13 mouse cellular contexts compared by ENCODE assay signal in the genomic region with DNA sequence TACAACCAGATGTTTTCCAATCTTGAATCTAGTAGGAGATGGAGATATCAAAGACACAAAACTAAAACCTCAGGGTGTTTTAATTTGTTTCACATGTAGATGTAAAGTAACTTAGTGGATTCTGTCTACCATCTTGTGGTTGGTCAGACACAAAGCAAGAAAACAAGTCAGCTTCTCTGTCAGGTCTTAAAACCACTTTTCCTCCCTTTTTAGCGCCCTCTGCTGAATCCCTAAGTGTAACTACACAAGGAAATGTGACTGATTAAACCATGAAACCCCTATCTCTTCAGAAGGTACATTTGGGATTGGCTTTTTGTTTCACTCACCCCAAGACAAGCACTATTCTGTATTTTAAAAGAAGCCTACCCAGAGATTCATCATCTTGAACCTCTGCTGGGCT. TPM values are rescaled to one million over a fixed set of nuclear protein-coding genes. Genes with fewer than 3 reads are reported as not detected.
DNase-seq lines count a peak whose midpoint lies in the region; ATAC-seq lines count a peak whose summit lies in the region.
"Had no signal": no experiment of that assay in that cellular context is flagged by ENCODE, and none has a peak within 500 bp of the region (broad histone marks: within the 10 kb centered on the region; RNA-seq: fewer than 3 reads in every experiment).

No protein-coding gene starts in this region.

- H3K27me3 ChIP-seq in hindbrain, embryonic 11.5 days (ENCODE audit: control insufficient read depth, insufficient read depth, low read length) = no peaks in the 10 kb centered on the region
- H3K27me3 ChIP-seq in hindbrain, embryonic 12.5 days = no peaks in the 10 kb centered on the region
- H3K27me3 ChIP-seq: embryonic facial prominence, embryonic 15.5 days; limb, embryonic 12.5 days had no signal

- ATAC-seq in hindbrain, embryonic 11.5 days (ENCODE audit: low FRiP score) = no peak
- no peak for ATAC-seq in hindbrain, embryonic 12.5 days (ENCODE audit: low FRiP score)
- peak; percentile 61; the same call in 1 of the 2 replicates for ATAC-seq in granulocyte monocyte progenitor cell, adult 5-6 weeks (replicated peaks; ENCODE audit: poor library complexity, severe bottlenecking)

- no peak overlapping the region for H3K27ac ChIP-seq in hindbrain, embryonic 11.5 days (ENCODE audit: low read depth, low read length)
- no peak overlapping the region for H3K27ac ChIP-seq in hindbrain, embryonic 12.5 days
- H3K27ac ChIP-seq: embryonic facial prominence, embryonic 15.5 days; limb, embryonic 12.5 days had no signal

- no peaks in the 10 kb centered on the region for H3K9me3 ChIP-seq in hindbrain, embryonic 11.5 days (ENCODE audit: control insufficient read depth, low read length)
- H3K9me3 ChIP-seq in hindbrain, embryonic 12.5 days (replicated peaks) = 0 out of 2 replicates have a peak, but pooled peaks cover 6% of the 10 kb centered on the region
- H3K9me3 ChIP-seq: embryonic facial prominence, embryonic 15.5 days had no signal

- no peaks in the 10 kb centered on the region for H3K4me1 ChIP-seq in hindbrain, embryonic 11.5 days (replicated peaks; ENCODE audit: control insufficient read depth, insufficient read depth, low read length)
- no peaks in the 10 kb centered on the region for H3K4me1 ChIP-seq in hindbrain, embryonic 12.5 days
- H3K4me1 ChIP-seq: embryonic facial prominence, embryonic 15.5 days; limb, embryonic 12.5 days had no signal

- no peak overlapping the region for H3K9ac ChIP-seq in hindbrain, embryonic 11.5 days (ENCODE audit: low read depth, low read length)
- no peak overlapping the region for H3K9ac ChIP-seq in hindbrain, embryonic 12.5 days
- H3K9ac ChIP-seq: embryonic facial prominence, embryonic 15.5 days; limb, embryonic 12.5 days had no signal

- H3K4me2 ChIP-seq in hindbrain, embryonic 11.5 days (replicated peaks; ENCODE audit: low read depth, low read length) = no peak overlapping the region
- H3K4me2 ChIP-seq in hindbrain, embryonic 12.5 days (replicated peaks) = no peak overlapping the region
- H3K4me2 ChIP-seq: embryonic facial prominence, embryonic 15.5 days; limb, embryonic 12.5 days had no signal

- no peak overlapping the region for H3K4me3 ChIP-seq in hindbrain, embryonic 11.5 days (ENCODE audit: low read depth, low read length)
- H3K4me3 ChIP-seq in hindbrain, embryonic 12.5 days = no peak overlapping the region
- H3K4me3 ChIP-seq: embryonic facial prominence, embryonic 15.5 days; limb, embryonic 12.5 days had no signal

- H3K36me3 ChIP-seq in hindbrain, embryonic 11.5 days (ENCODE audit: control insufficient read depth, insufficient read depth, low read length) = no peaks in the 10 kb centered on the region
- H3K36me3 ChIP-seq in hindbrain, embryonic 12.5 days = no peaks in the 10 kb centered on the region
- H3K36me3 ChIP-seq: embryonic facial prominence, embryonic 15.5 days; limb, embryonic 12.5 days had no signal

- peak; percentile 0 for DNase-seq in hindbrain, embryonic 11.5 days (ENCODE audit: low spot score)
- DNase-seq in 416B (ENCODE audit: low read depth) = peak; percentile 71
- DNase-seq in Muller cell, postnatal 12 days (ENCODE audit: inconsistent ontology term) = peak; percentile 29
- DNase-seq in cerebellum, adult 11 months = no peak
- no peak for DNase-seq in kidney, postnatal 25 days
- no peak for DNase-seq in heart, adult 18-20 months
- DNase-seq: lung, postnatal 4 days had no signal

- WGBS in hindbrain, embryonic 11.5 days = 6% methylated on average over 1 of the region's 1 CpGs
- WGBS in hindbrain, embryonic 12.5 days = 11% methylated on average over 1 of the region's 1 CpGs

RNA-seq across cellular contexts. Expression of a gene that starts 48.1 kb away (rescaled TPM):
- polyA plus RNA-seq in hindbrain, embryonic 11.5 days (2014; fragmentation: Nextera tagmentation; extraction: Ambion mirVana) = not detected in 2 replicates
- polyA plus RNA-seq in hindbrain, embryonic 12.5 days (2016; fragmentation: Nextera tagmentation; extraction: Ambion mirVana) = not detected in 2 replicates
- not detected in 2 replicates for total RNA-seq in granulocyte monocyte progenitor cell, adult 5-6 weeks (2014; fragmentation: Nextera tagmentation)
- not detected in 2 replicates for total RNA-seq in granulocyte monocyte progenitor cell, adult 5-6 weeks (2017)
- total RNA-seq in heart, adult 18-20 months (2021) = not detected
- total RNA-seq: adrenal gland, adult 18-20 months had no signal
- polyA plus RNA-seq: embryonic facial prominence, embryonic 15.5 days; heart, embryonic 14.5 days; limb, embryonic 12.5 days had no signal

Comparison
In these comparisons a context has a peak if more than half of its experiments do, and no peak if none do; other contexts are left out.
1. DNase-seq: peak in hindbrain, embryonic 11.5 days (single experiment), 416B (single experiment) and Muller cell, postnatal 12 days (single experiment); none in cerebellum, adult 11 months (single experiment), kidney, postnatal 25 days (0 of 2) and heart, adult 18-20 months (0 of 2).